In genomic region chr1:171223168-171223567, GRCm38 (mm10) we compare ENCODE assay signal across 8 mouse cellular contexts. TPM values are rescaled to one million over a fixed set of nuclear protein-coding genes. Genes with fewer than 3 reads are reported as not detected.
DNase-seq lines count a peak whose midpoint lies in the region; ATAC-seq and TF ChIP-seq lines count a peak whose summit lies in the region.

No protein-coding gene starts in this region.

- no peak for DNase-seq in limb, embryonic 10.5 days (ENCODE audit: low spot score)
- DNase-seq in natural killer cell, adult 2 months (ENCODE audit: low spot score in 2 of 2) = no peak
- DNase-seq in cerebellum, postnatal 10 days = no peak

- no peaks in the 10 kb centered on the region for H3K27me3 ChIP-seq in megakaryocyte, embryonic 14.5 days (replicated peaks)
- no peaks in the 10 kb centered on the region for H3K27me3 ChIP-seq in limb, embryonic 10.5 days (ENCODE audit: low read depth, poor library complexity, severe bottlenecking)

- peaks cover 53% of the 10 kb centered on the region for H3K36me3 ChIP-seq in megakaryocyte, embryonic 14.5 days (replicated peaks; ENCODE audit: low read length)
- H3K36me3 ChIP-seq in limb, embryonic 10.5 days = peaks cover 20% of the 10 kb centered on the region

- no peaks in the 10 kb centered on the region for H3K9me3 ChIP-seq in megakaryocyte, embryonic 14.5 days
- no peaks in the 10 kb centered on the region for H3K9me3 ChIP-seq in limb, embryonic 10.5 days (replicated peaks)

- ATAC-seq in megakaryocyte, adult 5-6 weeks (ENCODE audit: poor library complexity, severe bottlenecking) = no peak
- ATAC-seq in inflammation-experienced regulatory T-cells, adult 6 months = no peak

- peak overlapping the region; percentile 93 for H3K4me3 ChIP-seq in megakaryocyte, embryonic 14.5 days (replicated peaks)
- H3K4me3 ChIP-seq in embryonic fibroblast, embryonic 13.5 days (ENCODE audit: insufficient read depth, low read length) = no peak overlapping the region
- H3K4me3 ChIP-seq in limb, embryonic 10.5 days = peak overlapping the region; percentile 70
- H3K4me3 ChIP-seq in olfactory bulb, adult 2 months (ENCODE audit: insufficient read depth, low read depth, low read length) = peak overlapping the region; percentile 19; the same call in 1 of the 2 replicates

- TF ChIP-seq CTCF in embryonic fibroblast, embryonic 13.5 days (IDR thresholded peaks at IDR 0.05; ENCODE audit: borderline replicate concordance, insufficient read depth, low read length) = no peak
- no peak for TF ChIP-seq CTCF in olfactory bulb, adult 2 months (IDR thresholded peaks at IDR 0.05; ENCODE audit: insufficient read depth, low read depth, low read length)

- peak overlapping the region; percentile 23; the same call in 1 of the 2 replicates for H3K27ac ChIP-seq in embryonic fibroblast, embryonic 13.5 days (ENCODE audit: insufficient read depth, low read length)
- peak overlapping the region; percentile 87 for H3K27ac ChIP-seq in limb, embryonic 10.5 days
- no peak overlapping the region for H3K27ac ChIP-seq in olfactory bulb, adult 2 months (ENCODE audit: insufficient read depth, low read depth, low read length)

- no peak for TF ChIP-seq POLR2A in embryonic fibroblast, embryonic 13.5 days (IDR thresholded peaks at IDR 0.05; ENCODE audit: low read depth, low read length)
- TF ChIP-seq POLR2A in olfactory bulb, adult 2 months (IDR thresholded peaks at IDR 0.05; ENCODE audit: insufficient read depth, low read depth, low read length) = no peak

- peaks cover 30% of the 10 kb centered on the region for H3K4me1 ChIP-seq in megakaryocyte, embryonic 14.5 days
- H3K4me1 ChIP-seq in embryonic fibroblast, embryonic 13.5 days (ENCODE audit: control insufficient read depth, insufficient read depth, low read length) = peaks cover 2% of the 10 kb centered on the region; the same call in 1 of the 2 replicates
- peaks cover 25% of the 10 kb centered on the region for H3K4me1 ChIP-seq in limb, embryonic 10.5 days
- peaks cover 14% of the 10 kb centered on the region for H3K4me1 ChIP-seq in olfactory bulb, adult 2 months (ENCODE audit: control insufficient read depth, insufficient read depth, low read length)

- 83% methylated on average over 6 of the region's 6 CpGs for WGBS in limb, embryonic 10.5 days
- WGBS in olfactory bulb, adult 2 months = 82% methylated on average over 6 of the region's 6 CpGs

RNA-seq across cellular contexts. Expression of gene Tomm40l, which starts 0.9 kb away (rescaled TPM):
- 22.7 and 24.1 TPM in 2 replicates for polyA plus RNA-seq in megakaryocyte, embryonic 14.5 days (2012; ENCODE audit: insufficient read depth, low replicate concordance)
- total RNA-seq in megakaryocyte, adult 5-6 weeks (2015) = 7.3 and 8.2 TPM in 2 replicates
- 8.5 and 14.4 TPM in 2 replicates for total RNA-seq in megakaryocyte, adult 5-6 weeks (2017)
- polyA plus RNA-seq in embryonic fibroblast, embryonic 13.5 days (2011; ENCODE audit: insufficient read length, low read depth, missing spikeins) = 26.9 and 29.9 TPM in 2 replicates
- 32.2 and 32.5 TPM in 2 replicates for polyA plus RNA-seq in limb, embryonic 10.5 days (2016; fragmentation: Nextera tagmentation; extraction: Ambion mirVana)
- not detected in 2 replicates for polyA plus RNA-seq in olfactory bulb, adult 2 months (2012; ENCODE audit: insufficient read depth, insufficient read length, low replicate concordance, missing spikeins)
- 10 to 100 TPM; 24.1 to 34.6 (median 28.7) TPM for polyA plus RNA-seq in inflammation-experienced regulatory T-cells, adult 6 months (2017; shearing (Covaris generic))

RNA-seq across cellular contexts. Expression of gene Apoa2, which starts 1.7 kb away (rescaled TPM):
- polyA plus RNA-seq in megakaryocyte, embryonic 14.5 days (2012; ENCODE audit: insufficient read depth, low replicate concordance) = not detected in 2 replicates
- 0.87 TPM in 1 of 2 replicates, not detected in the other for total RNA-seq in megakaryocyte, adult 5-6 weeks (2015)
- not detected in 2 replicates for total RNA-seq in megakaryocyte, adult 5-6 weeks (2017)
- polyA plus RNA-seq in embryonic fibroblast, embryonic 13.5 days (2011; ENCODE audit: insufficient read length, low read depth, missing spikeins) = 1.2 and 1.3 TPM in 2 replicates
- 1.9 and 2.6 TPM in 2 replicates for polyA plus RNA-seq in limb, embryonic 10.5 days (2016; fragmentation: Nextera tagmentation; extraction: Ambion mirVana)
- not detected in 2 replicates for polyA plus RNA-seq in olfactory bulb, adult 2 months (2012; ENCODE audit: insufficient read depth, insufficient read length, low replicate concordance, missing spikeins)
- not detected for polyA plus RNA-seq in inflammation-experienced regulatory T-cells, adult 6 months (2017; shearing (Covaris generic))

RNA-seq across cellular contexts. Expression of gene Nr1i3, which starts 9.4 kb away (rescaled TPM):
- polyA plus RNA-seq in megakaryocyte, embryonic 14.5 days (2012; ENCODE audit: insufficient read depth, low replicate concordance) = not detected in 2 replicates
- total RNA-seq in megakaryocyte, adult 5-6 weeks (2015) = not detected in 2 replicates
- 0.04 TPM in 2 replicates for total RNA-seq in megakaryocyte, adult 5-6 weeks (2017)
- polyA plus RNA-seq in embryonic fibroblast, embryonic 13.5 days (2011; ENCODE audit: insufficient read length, low read depth, missing spikeins) = not detected in 2 replicates
- 0.23 and 0.34 TPM in 2 replicates for polyA plus RNA-seq in limb, embryonic 10.5 days (2016; fragmentation: Nextera tagmentation; extraction: Ambion mirVana)
- polyA plus RNA-seq in olfactory bulb, adult 2 months (2012; ENCODE audit: insufficient read depth, insufficient read length, low replicate concordance, missing spikeins) = not detected in 2 replicates
- polyA plus RNA-seq in inflammation-experienced regulatory T-cells, adult 6 months (2017; shearing (Covaris generic)) = under 1 TPM; 0.39 to 0.75 (median 0.75) TPM

RNA-seq across cellular contexts. Expression of gene Fcer1g, which starts 11.0 kb away (rescaled TPM):
- 12.9 and 57.4 TPM in 2 replicates for polyA plus RNA-seq in megakaryocyte, embryonic 14.5 days (2012; ENCODE audit: insufficient read depth, low replicate concordance)
- 2,036 and 2,044 TPM in 2 replicates for total RNA-seq in megakaryocyte, adult 5-6 weeks (2015)
- 995 and 1,060 TPM in 2 replicates for total RNA-seq in megakaryocyte, adult 5-6 weeks (2017)
- polyA plus RNA-seq in embryonic fibroblast, embryonic 13.5 days (2011; ENCODE audit: insufficient read length, low read depth, missing spikeins) = 1.6 and 7.1 TPM in 2 replicates
- polyA plus RNA-seq in limb, embryonic 10.5 days (2016; fragmentation: Nextera tagmentation; extraction: Ambion mirVana) = 6.4 and 10.7 TPM in 2 replicates
- not detected in 2 replicates for polyA plus RNA-seq in olfactory bulb, adult 2 months (2012; ENCODE audit: insufficient read depth, insufficient read length, low replicate concordance, missing spikeins)
- 10 to 100 TPM in 1 of 3 experiments, not detected in 2; 10.7 TPM for polyA plus RNA-seq in inflammation-experienced regulatory T-cells, adult 6 months (2017; shearing (Covaris generic))

RNA-seq across cellular contexts. Expression of gene Adamts4, which starts 27.1 kb away (rescaled TPM):
- polyA plus RNA-seq in megakaryocyte, embryonic 14.5 days (2012; ENCODE audit: insufficient read depth, low replicate concordance) = 0.50 TPM in 1 of 2 replicates, not detected in the other
- not detected in 2 replicates for total RNA-seq in megakaryocyte, adult 5-6 weeks (2015)
- total RNA-seq in megakaryocyte, adult 5-6 weeks (2017) = 0.12 TPM in 1 of 2 replicates, not detected in the other
- polyA plus RNA-seq in embryonic fibroblast, embryonic 13.5 days (2011; ENCODE audit: insufficient read length, low read depth, missing spikeins) = 24.3 and 25.8 TPM in 2 replicates
- polyA plus RNA-seq in limb, embryonic 10.5 days (2016; fragmentation: Nextera tagmentation; extraction: Ambion mirVana) = 7.3 and 10.5 TPM in 2 replicates
- not detected in 2 replicates for polyA plus RNA-seq in olfactory bulb, adult 2 months (2012; ENCODE audit: insufficient read depth, insufficient read length, low replicate concordance, missing spikeins)
- under 1 TPM in 1 of 3 experiments, not detected in 2; 0.09 TPM for polyA plus RNA-seq in inflammation-experienced regulatory T-cells, adult 6 months (2017; shearing (Covaris generic))
